Mouse (Mus musculus) kidney, adult 8-10 months (tissue): ENCODE measurements around the gene Sec61b.

Experiments
- DNase-seq, 2 experiments: peaks; one replicate each; pipeline ENCODE4 v3.0.0; 2022

The Sec61b gene

GRCm38 (mm10) chr4:47491243-47491642, 16.8 kb downstream of the Sec61b start:
- DNase-seq, result no peak

- DNase-seq, result no peak
These were observed 18.0 kb downstream of the Sec61b start for GRCm38 (mm10) chr4:47492311-47493086.

GRCm38 (mm10) chr4:47493456-47493855, 19.0 kb downstream of the Sec61b start:
- DNase-seq, result no peak

GRCm38 (mm10) chr4:47494137-47494536, 19.7 kb downstream of the Sec61b start:
- DNase-seq, result no peak

GRCm38 (mm10) chr4:47494686-47495085, 20.2 kb downstream of the Sec61b start:
- no peak for DNase-seq

GRCm38 (mm10) chr4:47497811-47498385, 23.4 kb downstream of the Sec61b start:
- no peak for DNase-seq

- DNase-seq, result no peak
These were observed 24.7 kb downstream of the Sec61b start for GRCm38 (mm10) chr4:47499121-47499545.

- peak; percentile 10 to 12 for DNase-seq
These were observed 28.1 kb downstream of the Sec61b start for GRCm38 (mm10) chr4:47502546-47502971.

GRCm38 (mm10) chr4:47503045-47503444, 28.6 kb downstream of the Sec61b start:
- DNase-seq, result no peak

- no peak for DNase-seq
These were observed 30.5 kb downstream of the Sec61b start for GRCm38 (mm10) chr4:47504841-47505517.

- DNase-seq, result no peak
These were observed 44.2 kb downstream of the Sec61b start for GRCm38 (mm10) chr4:47518551-47519181.

- DNase-seq, result no peak
These were observed 45.6 kb downstream of the Sec61b start for GRCm38 (mm10) chr4:47520076-47520475.

- DNase-seq, result peak in 1 of 2 experiments; percentile 3
These were observed 47.6 kb downstream of the Sec61b start for GRCm38 (mm10) chr4:47521884-47522605.

- no peak for DNase-seq
These were observed 55.4 kb downstream of the Sec61b start for GRCm38 (mm10) chr4:47529866-47530265.
